In genomic region chr1:136103696-136104095, GRCm38 (mm10) we compare ENCODE assay signal across 34 mouse cellular contexts. TPM values are rescaled to one million over a fixed set of nuclear protein-coding genes. Genes with fewer than 3 reads are reported as not detected.
DNase-seq lines count a peak whose midpoint lies in the region; ATAC-seq and TF ChIP-seq lines count a peak whose summit lies in the region.
"Had no signal": no experiment of that assay in that cellular context is flagged by ENCODE, and none has a peak within 500 bp of the region (broad histone marks: within the 10 kb centered on the region; RNA-seq: fewer than 3 reads in every experiment).

No protein-coding gene starts in this region.

- H3K4me1 ChIP-seq in hindbrain, embryonic 15.5 days (replicated peaks) = peaks cover 32% of the 10 kb centered on the region; the same call in 1 of the 2 replicates
- H3K4me1 ChIP-seq in hindbrain, embryonic 16.5 days (ENCODE audit: control insufficient read depth, insufficient read depth, low read depth, low read length) = peaks cover 9% of the 10 kb centered on the region
- H3K4me1 ChIP-seq in midbrain, embryonic 15.5 days = 0 out of 2 replicates have a peak, but pooled peaks cover 10% of the 10 kb centered on the region
- peaks cover 23% of the 10 kb centered on the region for H3K4me1 ChIP-seq in midbrain, embryonic 13.5 days (replicated peaks)
- no peaks in the 10 kb centered on the region for H3K4me1 ChIP-seq in intestine, postnatal 0 days (replicated peaks; ENCODE audit: control insufficient read depth, insufficient read depth, low read length)
- H3K4me1 ChIP-seq: intestine, embryonic 15.5 days had no signal

- no peak overlapping the region for H3K4me2 ChIP-seq in hindbrain, embryonic 15.5 days
- H3K4me2 ChIP-seq in hindbrain, embryonic 16.5 days (ENCODE audit: low read length) = no peak overlapping the region
- H3K4me2 ChIP-seq in midbrain, embryonic 15.5 days = no peak overlapping the region
- H3K4me2 ChIP-seq in midbrain, embryonic 13.5 days (replicated peaks) = no peak overlapping the region
- no peak overlapping the region for H3K4me2 ChIP-seq in intestine, postnatal 0 days (replicated peaks; ENCODE audit: low read depth)
- H3K4me2 ChIP-seq: embryonic facial prominence, embryonic 13.5 days; heart, embryonic 15.5 days; hindbrain, embryonic 13.5 days; intestine, embryonic 15.5 days; neural tube, embryonic 13.5 days had no signal

- no peaks in the 10 kb centered on the region for H3K9me3 ChIP-seq in hindbrain, embryonic 15.5 days
- no peaks in the 10 kb centered on the region for H3K9me3 ChIP-seq in hindbrain, embryonic 16.5 days (ENCODE audit: control insufficient read depth, low read length)
- no peaks in the 10 kb centered on the region for H3K9me3 ChIP-seq in midbrain, embryonic 15.5 days
- H3K9me3 ChIP-seq in midbrain, embryonic 13.5 days = no peaks in the 10 kb centered on the region
- H3K9me3 ChIP-seq in intestine, postnatal 0 days (ENCODE audit: control insufficient read depth) = no peaks in the 10 kb centered on the region
- H3K9me3 ChIP-seq: embryonic facial prominence, embryonic 13.5 days; heart, embryonic 10.5 days; heart, embryonic 15.5 days; hindbrain, embryonic 13.5 days; intestine, embryonic 15.5 days; neural tube, embryonic 13.5 days had no signal

- no peak overlapping the region for H3K9ac ChIP-seq in hindbrain, embryonic 15.5 days
- H3K9ac ChIP-seq in hindbrain, embryonic 16.5 days (ENCODE audit: low read depth, low read length) = no peak overlapping the region
- H3K9ac ChIP-seq in midbrain, embryonic 15.5 days = no peak overlapping the region
- no peak overlapping the region for H3K9ac ChIP-seq in midbrain, embryonic 13.5 days (replicated peaks)
- no peak overlapping the region for H3K9ac ChIP-seq in intestine, postnatal 0 days (ENCODE audit: low read depth, low read length)
- H3K9ac ChIP-seq: embryonic facial prominence, embryonic 13.5 days; heart, embryonic 15.5 days; hindbrain, embryonic 13.5 days; intestine, embryonic 15.5 days; neural tube, embryonic 13.5 days had no signal

- H3K27me3 ChIP-seq in hindbrain, embryonic 15.5 days = no peaks in the 10 kb centered on the region
- H3K27me3 ChIP-seq in hindbrain, embryonic 16.5 days (replicated peaks; ENCODE audit: control insufficient read depth, insufficient read depth, low read length) = no peaks in the 10 kb centered on the region
- no peaks in the 10 kb centered on the region for H3K27me3 ChIP-seq in midbrain, embryonic 15.5 days (replicated peaks)
- H3K27me3 ChIP-seq in midbrain, embryonic 13.5 days = no peaks in the 10 kb centered on the region
- H3K27me3 ChIP-seq in intestine, postnatal 0 days (replicated peaks; ENCODE audit: control insufficient read depth, insufficient read depth, low read length) = no peaks in the 10 kb centered on the region
- H3K27me3 ChIP-seq: embryonic facial prominence, embryonic 13.5 days; intestine, embryonic 15.5 days; neural tube, embryonic 13.5 days had no signal

- H3K36me3 ChIP-seq in hindbrain, embryonic 15.5 days = no peaks in the 10 kb centered on the region
- no peaks in the 10 kb centered on the region for H3K36me3 ChIP-seq in hindbrain, embryonic 16.5 days (ENCODE audit: control insufficient read depth, insufficient read depth, low read length)
- no peaks in the 10 kb centered on the region for H3K36me3 ChIP-seq in midbrain, embryonic 15.5 days (replicated peaks)
- H3K36me3 ChIP-seq in midbrain, embryonic 13.5 days = no peaks in the 10 kb centered on the region
- H3K36me3 ChIP-seq in intestine, postnatal 0 days (ENCODE audit: control insufficient read depth, insufficient read depth) = no peaks in the 10 kb centered on the region
- H3K36me3 ChIP-seq: embryonic facial prominence, embryonic 13.5 days; heart, embryonic 10.5 days; heart, embryonic 15.5 days; hindbrain, embryonic 13.5 days; intestine, embryonic 15.5 days; neural tube, embryonic 13.5 days had no signal

- H3K27ac ChIP-seq in hindbrain, embryonic 15.5 days (replicated peaks) = 0 out of 2 replicates have a peak overlapping the region, but pooled peaks have one; percentile 6
- H3K27ac ChIP-seq in hindbrain, embryonic 16.5 days (ENCODE audit: low read depth, low read length) = no peak overlapping the region; the same call in none of the 2 replicates
- H3K27ac ChIP-seq in midbrain, embryonic 15.5 days = no peak overlapping the region
- no peak overlapping the region for H3K27ac ChIP-seq in midbrain, embryonic 13.5 days
- H3K27ac ChIP-seq in intestine, postnatal 0 days (ENCODE audit: low read depth, low read length) = no peak overlapping the region
- H3K27ac ChIP-seq: embryonic facial prominence, embryonic 13.5 days; heart, embryonic 15.5 days; intestine, embryonic 15.5 days; kidney, postnatal 0 days; macrophage had no signal

- DNase-seq in cerebellum, postnatal 10 days = peak; percentile 79 to 84
- DNase-seq in cerebellum, adult 9-10 months = no peak
- no peak for DNase-seq in right cerebral cortex, postnatal 14 days
- DNase-seq: adrenal gland, adult 2 months; adrenal gland, postnatal 36 days; cerebellum, adult 2 months; gastrocnemius, postnatal 14 days; heart, adult 11 months; kidney, adult 8-10 months; layer of hippocampus, postnatal 36 days; lung, adult 2 months; lung, postnatal 10 days; thymus, adult 2 months; thymus, postnatal 36 days had no signal

- no peak for ATAC-seq in hindbrain, embryonic 15.5 days (ENCODE audit: low FRiP score, low read depth)
- no peak for ATAC-seq in hindbrain, embryonic 16.5 days
- ATAC-seq in midbrain, embryonic 15.5 days (replicated peaks) = 0 out of 2 replicates have a peak, but pooled peaks have one; percentile 22
- no peak for ATAC-seq in midbrain, embryonic 13.5 days
- ATAC-seq in intestine, postnatal 0 days = no peak
- ATAC-seq: activated CD4-positive, CD25-positive, alpha-beta regulatory T cell, adult 4 months; intestine, embryonic 15.5 days had no signal

- TF ChIP-seq CTCF in intestine, postnatal 0 days (IDR thresholded peaks at IDR 0.05; ENCODE audit: low read depth) = no peak

- H3K4me3 ChIP-seq in hindbrain, embryonic 15.5 days = no peak overlapping the region
- no peak overlapping the region for H3K4me3 ChIP-seq in hindbrain, embryonic 16.5 days (ENCODE audit: low read length)
- no peak overlapping the region for H3K4me3 ChIP-seq in midbrain, embryonic 15.5 days
- no peak overlapping the region for H3K4me3 ChIP-seq in midbrain, embryonic 13.5 days (replicated peaks)
- H3K4me3 ChIP-seq in intestine, postnatal 0 days (ENCODE audit: low read depth, low read length) = no peak overlapping the region
- H3K4me3 ChIP-seq: embryonic facial prominence, embryonic 13.5 days; heart, embryonic 10.5 days; heart, embryonic 15.5 days; hindbrain, embryonic 13.5 days; intestine, embryonic 15.5 days; myocyte; neural tube, embryonic 13.5 days had no signal

- WGBS in hindbrain, embryonic 15.5 days = 63% methylated on average over 7 of the region's 7 CpGs
- 66% methylated on average over 7 of the region's 7 CpGs for WGBS in hindbrain, embryonic 16.5 days
- 79% methylated on average over 7 of the region's 7 CpGs for WGBS in midbrain, embryonic 15.5 days
- 87% methylated on average over 7 of the region's 7 CpGs for WGBS in midbrain, embryonic 13.5 days
- WGBS in intestine, postnatal 0 days = 87% methylated on average over 7 of the region's 7 CpGs

RNA-seq across cellular contexts. Expression of gene Kif21b, which starts 27.5 kb away (rescaled TPM):
- 48.9 and 50.0 TPM in 2 replicates for polyA plus RNA-seq in hindbrain, embryonic 15.5 days (2015; fragmentation: Nextera tagmentation; extraction: Ambion mirVana)
- polyA plus RNA-seq in hindbrain, embryonic 16.5 days (2015; fragmentation: Nextera tagmentation; extraction: Ambion mirVana) = 43.6 and 44.3 TPM in 2 replicates
- 58.9 and 62.0 TPM in 2 replicates for polyA plus RNA-seq in midbrain, embryonic 15.5 days (2015; fragmentation: Nextera tagmentation; extraction: Ambion mirVana)
- polyA plus RNA-seq in midbrain, embryonic 13.5 days (2015; fragmentation: Nextera tagmentation; extraction: Ambion mirVana) = 44.1 and 49.3 TPM in 2 replicates
- 5.5 and 6.4 TPM in 2 replicates for polyA plus RNA-seq in intestine, postnatal 0 days (2015; fragmentation: Nextera tagmentation; extraction: Ambion mirVana)

RNA-seq across cellular contexts. Expression of gene Cacna1s, which starts 51.1 kb away (rescaled TPM):
- polyA plus RNA-seq in hindbrain, embryonic 15.5 days (2015; fragmentation: Nextera tagmentation; extraction: Ambion mirVana) = 0.32 TPM in 1 of 2 replicates, not detected in the other
- polyA plus RNA-seq in hindbrain, embryonic 16.5 days (2015; fragmentation: Nextera tagmentation; extraction: Ambion mirVana) = 0.45 and 0.66 TPM in 2 replicates
- 0.12 and 0.17 TPM in 2 replicates for polyA plus RNA-seq in midbrain, embryonic 15.5 days (2015; fragmentation: Nextera tagmentation; extraction: Ambion mirVana)
- polyA plus RNA-seq in midbrain, embryonic 13.5 days (2015; fragmentation: Nextera tagmentation; extraction: Ambion mirVana) = 0.22 TPM in 1 of 2 replicates, not detected in the other
- polyA plus RNA-seq in intestine, postnatal 0 days (2015; fragmentation: Nextera tagmentation; extraction: Ambion mirVana) = 0.08 and 0.22 TPM in 2 replicates
- polyA plus RNA-seq: liver, adult 2 months; macrophage had no signal

RNA-seq across cellular contexts. Expression of gene Ascl5, which starts 53.1 kb away (rescaled TPM):
- polyA plus RNA-seq in hindbrain, embryonic 15.5 days (2015; fragmentation: Nextera tagmentation; extraction: Ambion mirVana) = 0.39 TPM in 1 of 2 replicates, not detected in the other
- polyA plus RNA-seq in hindbrain, embryonic 16.5 days (2015; fragmentation: Nextera tagmentation; extraction: Ambion mirVana) = not detected in 2 replicates
- polyA plus RNA-seq in midbrain, embryonic 15.5 days (2015; fragmentation: Nextera tagmentation; extraction: Ambion mirVana) = not detected in 2 replicates
- not detected in 2 replicates for polyA plus RNA-seq in midbrain, embryonic 13.5 days (2015; fragmentation: Nextera tagmentation; extraction: Ambion mirVana)
- not detected in 2 replicates for polyA plus RNA-seq in intestine, postnatal 0 days (2015; fragmentation: Nextera tagmentation; extraction: Ambion mirVana)
- polyA plus RNA-seq: activated CD4-positive, CD25-positive, alpha-beta regulatory T cell, adult 4 months; adrenal gland, adult 2 months; C2C12; cerebellum, adult 2 months; heart, embryonic 10.5 days; heart, embryonic 15.5 days; hindbrain, embryonic 13.5 days; intestine, embryonic 15.5 days; kidney, postnatal 0 days; large intestine, adult 2 months; limb, embryonic 11.5 days; liver, adult 2 months; lung, adult 2 months; macrophage; midbrain, embryonic 16.5 days; neural tube, embryonic 13.5 days; thymus, adult 2 months had no signal

Comparison
In these comparisons a context has a peak if more than half of its experiments do, and no peak if none do; other contexts are left out.
1. DNase-seq: peak in cerebellum, postnatal 10 days (2 of 2); none in cerebellum, adult 9-10 months (single experiment) and right cerebral cortex, postnatal 14 days (single experiment).